Mouse (Mus musculus) liver, embryonic 12.5 days (tissue): ENCODE results near the gene Xpc. TPM values are rescaled to one million over a fixed set of nuclear protein-coding genes. Genes with fewer than 3 reads are reported as not detected.
A peak's percentile ranks its signal among the peaks of the same experiment; 100 is the strongest.

Source experiments
- ATAC-seq: fragments of 200-750 bp; cut with Nextera tagmentation; 2 replicates; pipeline ENCODE4 v1.8.0; 2017; ENCODE audit warnings: moderate number of reproducible peaks, mild to moderate bottlenecking, moderate library complexity
- H3K27ac ChIP-seq: fragments of 300-500 bp; sonication (generic); 2 replicates; pipeline ENCODE4 v1.5.1; 2016; ENCODE audit warnings: mild to moderate bottlenecking
- H3K27me3 ChIP-seq: fragments of 300-500 bp; sonication (generic); replicated peaks from 2 replicates; pipeline ENCODE4 v1.6.1; 2016; ENCODE audit warnings: mild to moderate bottlenecking, moderate library complexity
- H3K36me3 ChIP-seq: fragments of 300-500 bp; sonication (generic); 2 replicates; pipeline ENCODE4 v1.6.1; 2016; ENCODE audit warnings: mild to moderate bottlenecking, moderate library complexity
- H3K4me1 ChIP-seq: fragments of 300-500 bp; sonication (generic); 2 replicates; pipeline ENCODE4 v1.6.1; 2016
- H3K4me2 ChIP-seq: fragments of 300-500 bp; sonication (generic); 2 replicates; pipeline ENCODE4 v1.6.1; 2016; ENCODE audit warnings: mild to moderate bottlenecking, moderate library complexity
- H3K4me3 ChIP-seq: fragments of 300-500 bp; sonication (generic); 2 replicates; pipeline ENCODE4 v1.5.1; 2016; ENCODE audit warnings: mild to moderate bottlenecking, moderate library complexity
- H3K9ac ChIP-seq: fragments of 300-500 bp; sonication (generic); 2 replicates; pipeline ENCODE4 v1.6.1; 2016; ENCODE audit warnings: mild to moderate bottlenecking, moderate library complexity
- H3K9me3 ChIP-seq: fragments of 300-500 bp; sonication (generic); replicated peaks from 2 replicates; pipeline ENCODE4 v1.6.1; 2016; ENCODE audit warnings: mild to moderate bottlenecking, moderate library complexity
- WGBS: fragments of 180-500 bp; shearing (Covaris S2); methylation state at CpG from one replicate; pipeline ENCODE4 v1.1.7; 2016; ENCODE audit not compliant: insufficient replicate concordance; 5-methylcytosine and 5-hydroxymethylcytosine counted together
- polyA plus RNA-seq: library from polyadenylated mRNA; unstranded; fragments of >200 nt; fragmentation: Nextera tagmentation; extraction: Ambion mirVana; gene quantifications from 2 replicates; pipeline ENCODE4 v1.2.1, GENCODE M21; 2016

Xpc gene
- polyA plus RNA-seq, 1 experiment from 2014 or later, result 8.3 TPM

DNA sequence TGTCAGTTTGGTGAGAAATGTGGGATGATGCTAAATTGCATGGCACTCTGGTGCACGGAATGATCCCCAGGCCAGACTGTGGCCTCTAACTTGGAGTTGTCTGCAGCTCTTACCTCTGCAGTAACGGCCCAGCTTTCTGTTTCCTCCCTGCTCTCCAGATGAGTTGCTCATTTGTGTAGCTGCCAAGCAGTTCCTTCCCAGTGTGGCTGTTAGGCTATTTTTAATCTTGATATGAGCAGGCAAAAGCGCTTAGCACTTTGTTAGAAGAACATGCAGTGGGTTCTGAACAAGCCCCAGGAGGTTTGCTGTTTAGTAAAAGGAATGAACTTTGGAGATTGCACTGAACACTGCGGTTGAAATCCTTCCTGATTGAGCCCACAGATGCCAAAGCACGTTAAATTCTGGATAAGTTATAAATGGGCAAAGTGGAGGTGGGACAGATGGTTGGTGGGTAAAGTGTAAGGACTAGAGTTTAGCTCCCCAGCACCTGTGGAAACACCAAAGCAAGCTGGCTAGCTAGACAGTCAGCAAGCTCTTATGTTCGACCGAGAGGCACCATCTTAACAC is 2.8 kb upstream of the Xpc start:
- Histone ChIP-seq H3K9me3 (no peaks in the 10 kb centered on the region), H3K27me3 (no peaks in the 10 kb centered on the region), H3K4me2 (no peak overlapping the region), H3K4me3 (no peak overlapping the region), H3K4me1 (peaks cover 31% of the 10 kb centered on the region), H3K36me3 (peaks cover 65% of the 10 kb centered on the region), H3K27ac (no peak overlapping the region), H3K9ac (no peak overlapping the region)
- 84% methylated on average over 7 of the region's 7 CpGs for WGBS
- no peak for ATAC-seq

DNA sequence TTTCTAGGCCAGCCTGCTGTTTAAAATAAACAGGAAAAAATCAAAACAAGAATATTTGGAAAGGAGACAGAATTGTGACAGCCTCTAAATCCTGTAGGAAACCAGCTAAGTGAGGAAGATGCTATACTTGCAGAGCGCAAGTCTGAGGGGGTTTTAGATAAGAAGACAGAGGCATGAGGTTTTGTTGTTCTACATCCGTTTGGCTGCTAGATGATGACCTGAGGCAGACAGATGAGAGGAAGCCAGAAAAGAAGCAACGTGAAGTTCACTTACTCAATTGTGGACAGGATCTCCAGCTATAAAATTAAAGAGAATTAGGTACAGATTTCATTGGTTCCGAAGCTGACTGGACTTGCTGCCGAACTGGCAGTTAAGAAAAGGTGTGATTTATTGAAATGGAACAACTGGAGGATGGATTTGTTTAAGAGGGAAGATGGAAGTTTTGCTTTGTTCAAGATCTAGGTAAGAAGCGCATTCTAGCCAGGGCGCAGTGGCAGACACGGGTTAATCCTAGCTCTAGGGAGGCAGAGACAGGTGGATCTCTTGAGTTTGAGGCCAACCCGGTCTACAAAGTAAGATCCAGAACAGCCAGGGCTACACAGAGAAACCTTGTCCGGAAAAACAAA is 838 bp downstream of the Xpc start:
- Histone ChIP-seq H3K9ac (peak overlapping the region; percentile 69), H3K27me3 (no peaks in the 10 kb centered on the region), H3K36me3 (peaks cover 36% of the 10 kb centered on the region), H3K4me1 (peaks cover 31% of the 10 kb centered on the region), H3K27ac (0 out of 2 replicates have a peak overlapping the region, but pooled peaks have one; percentile 22), H3K4me2 (peak overlapping the region; percentile 85), H3K9me3 (no peaks in the 10 kb centered on the region), H3K4me3 (peak overlapping the region; percentile 85)
- no peak for ATAC-seq
- 15% methylated on average over 10 of the region's 10 CpGs for WGBS

DNA sequence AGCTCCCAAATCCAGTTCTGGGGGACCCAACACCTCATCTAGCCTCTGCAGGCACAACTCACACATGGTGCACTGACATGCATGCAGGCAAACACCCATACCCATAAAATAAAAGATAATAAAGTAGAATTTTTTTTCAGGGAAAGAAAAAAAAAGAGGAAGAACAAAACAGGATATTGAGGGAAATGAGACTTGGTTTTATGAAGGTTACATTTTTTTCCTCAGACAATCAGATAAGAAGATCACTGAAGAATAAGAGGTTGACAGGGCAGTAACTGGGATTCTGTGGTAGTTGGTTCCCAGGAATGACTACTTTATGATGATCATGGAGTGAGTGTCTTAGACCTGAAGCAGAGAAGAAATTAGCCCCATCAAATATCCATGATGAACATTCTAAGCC is 1.6 kb downstream of the Xpc start:
- Histone ChIP-seq H3K4me2 (0 out of 2 replicates have a peak overlapping the region, but pooled peaks have one; percentile 85), H3K27me3 (no peaks in the 10 kb centered on the region), H3K4me1 (peaks cover 32% of the 10 kb centered on the region), H3K36me3 (peaks cover 30% of the 10 kb centered on the region), H3K27ac (no peak overlapping the region), H3K9me3 (no peaks in the 10 kb centered on the region), H3K9ac (no peak overlapping the region), H3K4me3 (no peak overlapping the region)
- ATAC-seq, result no peak

DNA sequence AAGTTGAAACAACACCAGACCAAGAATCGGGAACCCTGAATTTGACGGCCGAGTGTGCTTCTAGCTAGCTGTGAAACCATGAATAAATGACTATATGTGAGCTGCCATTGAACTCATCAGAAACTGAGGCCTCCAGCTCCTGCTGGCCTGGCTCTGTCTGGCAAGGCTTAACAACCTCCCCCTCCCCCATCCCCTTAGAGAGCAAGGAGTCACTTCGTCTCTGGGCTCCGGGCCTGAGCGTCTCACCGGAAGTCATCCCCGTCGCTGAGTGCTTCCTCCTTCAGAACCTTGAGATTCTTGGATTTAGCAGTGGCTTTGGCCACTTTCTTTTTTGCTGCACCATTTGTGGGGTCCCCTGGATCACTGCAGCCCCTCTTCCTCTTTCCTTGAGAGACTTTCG is 5.5 kb downstream of the Xpc start:
- Histone ChIP-seq H3K36me3 (peaks cover 46% of the 10 kb centered on the region), H3K4me3 (no peak overlapping the region), H3K27ac (no peak overlapping the region), H3K9ac (no peak overlapping the region), H3K4me1 (peaks cover 27% of the 10 kb centered on the region), H3K9me3 (no peaks in the 10 kb centered on the region), H3K27me3 (no peaks in the 10 kb centered on the region), H3K4me2 (no peak overlapping the region)
- WGBS, result 70% methylated on average over 10 of the region's 10 CpGs
- no peak for ATAC-seq

DNA sequence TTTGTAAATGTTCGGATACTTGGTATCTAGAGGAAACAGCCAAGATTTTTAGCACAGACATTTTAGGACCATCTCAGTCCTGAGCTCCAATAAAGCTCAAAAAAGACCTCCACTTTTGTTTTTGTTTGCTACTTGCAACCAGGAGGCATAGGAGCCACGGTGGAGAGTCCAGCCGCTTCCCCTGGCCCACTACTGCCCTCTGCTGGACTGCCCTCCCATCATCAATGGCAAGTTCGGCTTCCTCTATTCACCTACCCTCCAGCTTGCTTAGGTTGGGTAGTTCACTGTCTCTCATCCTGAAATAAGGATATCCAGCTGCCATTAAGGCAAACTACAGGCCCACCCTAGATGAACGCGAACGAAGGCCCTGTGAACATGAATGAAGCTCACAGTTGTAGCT is 6.4 kb downstream of the Xpc start:
- H3K36me3 ChIP-seq, result peaks cover 55% of the 10 kb centered on the region
- H3K9ac ChIP-seq, result no peak overlapping the region
- WGBS, result 34% methylated on average over 7 of the region's 7 CpGs
- H3K27ac ChIP-seq, result no peak overlapping the region
- no peak overlapping the region for H3K4me3 ChIP-seq
- ATAC-seq, result peak; percentile 38; the same call in 1 of the 2 replicates
- no peaks in the 10 kb centered on the region for H3K9me3 ChIP-seq
- H3K27me3 ChIP-seq, result no peaks in the 10 kb centered on the region
- peaks cover 18% of the 10 kb centered on the region for H3K4me1 ChIP-seq
- no peak overlapping the region for H3K4me2 ChIP-seq

DNA sequence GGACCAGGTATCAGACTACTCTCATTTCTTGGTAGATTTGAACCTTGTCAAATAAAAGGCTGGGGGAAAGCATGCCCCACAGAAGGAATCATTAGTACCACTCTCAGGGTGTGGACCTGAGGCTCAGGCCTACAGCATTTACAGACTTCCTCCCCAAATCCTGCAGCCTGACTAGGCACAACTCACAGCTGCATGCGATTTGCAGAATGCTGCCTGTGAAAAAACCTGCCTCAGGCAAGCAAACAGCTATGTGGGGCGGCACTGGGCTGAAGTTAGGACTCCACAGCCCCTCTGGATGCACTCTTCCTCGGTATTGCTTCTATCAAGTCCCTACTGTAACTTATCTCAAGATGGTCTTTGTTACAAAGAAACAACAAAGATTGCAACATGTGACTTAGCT is 7.6 kb downstream of the Xpc start:
- 0 out of 2 replicates have a peak overlapping the region, but pooled peaks have one; percentile 30 for H3K27ac ChIP-seq
- 78% methylated on average over 3 of the region's 3 CpGs for WGBS
- peaks cover 68% of the 10 kb centered on the region for H3K36me3 ChIP-seq

DNA sequence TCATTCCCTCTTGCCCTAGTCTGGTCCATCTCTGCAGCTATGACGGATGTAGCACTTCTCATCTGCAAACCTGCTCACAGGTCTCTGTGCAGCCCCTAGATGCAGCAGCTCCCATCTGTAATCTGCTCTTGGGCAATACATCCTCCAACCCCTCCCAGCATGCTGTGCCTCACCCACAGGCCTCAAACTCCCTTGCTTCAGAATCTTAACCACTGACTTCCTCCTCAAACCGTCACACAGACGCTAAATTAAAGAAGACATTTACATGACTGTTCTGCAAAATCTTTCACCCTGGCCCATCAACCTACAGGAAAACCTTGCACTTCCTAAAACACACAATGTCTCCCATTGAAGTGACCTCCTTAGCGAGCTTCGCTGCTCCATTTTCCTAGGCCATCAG is 9.7 kb downstream of the Xpc start:
- Histone ChIP-seq H3K27me3 (no peaks in the 10 kb centered on the region), H3K9me3 (no peaks in the 10 kb centered on the region), H3K36me3 (peaks cover 86% of the 10 kb centered on the region), H3K9ac (no peak overlapping the region), H3K27ac (0 out of 2 replicates have a peak overlapping the region, but pooled peaks have one; percentile 31), H3K4me1 (0 out of 2 replicates have a peak, but pooled peaks cover 10% of the 10 kb centered on the region), H3K4me3 (no peak overlapping the region), H3K4me2 (no peak overlapping the region)
- no peak for ATAC-seq
- WGBS, result 47% methylated on average over 5 of the region's 5 CpGs

More for the DNA sequence above, 7.6 kb downstream of the Xpc start:
- no peak overlapping the region for H3K4me3 ChIP-seq
- no peak overlapping the region for H3K4me2 ChIP-seq
- ATAC-seq, result no peak
- no peaks in the 10 kb centered on the region for H3K27me3 ChIP-seq
- H3K9me3 ChIP-seq, result no peaks in the 10 kb centered on the region
- H3K9ac ChIP-seq, result no peak overlapping the region
- H3K4me1 ChIP-seq, result 0 out of 2 replicates have a peak, but pooled peaks cover 10% of the 10 kb centered on the region

DNA sequence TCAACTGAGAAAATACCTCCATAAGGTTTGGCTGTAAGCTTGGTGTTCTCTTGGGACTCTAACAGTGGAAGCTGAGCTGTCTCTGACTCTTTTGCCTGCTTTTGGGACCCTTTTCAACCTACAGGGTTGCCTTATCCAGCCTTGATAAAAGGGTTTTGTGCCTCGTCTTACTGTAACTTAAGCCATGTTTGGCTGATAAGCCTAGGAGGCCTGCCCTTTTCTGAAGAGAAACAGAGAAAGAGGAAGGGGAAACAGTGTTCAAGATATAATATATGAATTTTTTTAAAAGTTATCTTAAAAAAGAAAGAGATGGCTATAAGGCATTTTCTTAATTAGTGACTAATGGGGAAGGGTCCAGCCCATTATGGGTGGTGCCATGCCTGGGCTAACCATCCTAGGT is 12.4 kb downstream of the Xpc start:
- Histone ChIP-seq H3K9me3 (no peaks in the 10 kb centered on the region), H3K9ac (no peak overlapping the region), H3K27ac (no peak overlapping the region), H3K36me3 (peaks cover 96% of the 10 kb centered on the region), H3K4me2 (no peak overlapping the region), H3K4me3 (no peak overlapping the region), H3K27me3 (no peaks in the 10 kb centered on the region), H3K4me1 (0 out of 2 replicates have a peak, but pooled peaks cover 7% of the 10 kb centered on the region)
- no peak for ATAC-seq
- 48% methylated on average over 1 of the region's 1 CpGs for WGBS

DNA sequence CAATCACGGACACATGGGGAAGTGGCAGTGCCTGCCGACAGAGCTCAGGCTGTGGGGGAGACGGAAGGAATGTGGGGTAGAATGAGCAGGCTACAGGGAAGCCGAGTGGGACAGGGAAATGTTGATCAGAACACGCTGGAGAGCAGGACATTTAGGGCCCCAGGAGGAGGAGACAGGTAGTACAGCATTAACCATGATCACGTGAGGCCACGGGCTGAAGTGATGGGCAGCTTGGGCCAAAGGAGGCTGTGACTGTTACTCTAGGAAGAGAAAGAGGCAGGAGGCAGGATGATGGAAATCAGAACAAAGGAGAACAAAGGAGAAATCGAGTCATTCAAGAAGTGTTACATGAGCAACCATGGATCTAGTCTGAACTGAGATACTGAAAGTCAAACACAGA is 21.2 kb downstream of the Xpc start:
- Histone ChIP-seq H3K4me1 (no peaks in the 10 kb centered on the region), H3K9ac (no peak overlapping the region), H3K27ac (no peak overlapping the region), H3K9me3 (no peaks in the 10 kb centered on the region), H3K36me3 (peaks cover 83% of the 10 kb centered on the region), H3K27me3 (no peaks in the 10 kb centered on the region), H3K4me2 (no peak overlapping the region), H3K4me3 (no peak overlapping the region)
- WGBS, result 75% methylated on average over 8 of the region's 8 CpGs
- ATAC-seq, result no peak

DNA sequence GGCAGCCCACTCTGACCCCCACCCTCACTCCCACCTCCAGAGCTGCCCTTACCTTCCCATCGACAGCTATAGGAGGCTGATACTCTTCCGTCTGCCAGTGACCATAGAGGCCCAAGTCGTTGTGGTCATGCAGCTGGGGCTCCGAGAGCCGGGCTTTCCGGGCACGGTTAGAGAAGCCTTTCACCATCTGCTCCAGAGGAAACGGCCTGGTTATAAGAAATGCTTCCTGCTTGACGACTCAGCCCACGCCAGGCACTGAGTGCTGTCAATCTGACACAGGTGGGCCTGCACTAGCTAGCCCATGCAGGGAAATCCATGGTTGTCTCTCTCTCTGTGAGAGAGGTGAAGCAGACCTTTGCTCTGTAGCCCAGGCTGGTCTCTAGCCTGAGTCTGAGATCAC is 22.6 kb downstream of the Xpc start:
- Histone ChIP-seq H3K9me3 (no peaks in the 10 kb centered on the region), H3K27ac (no peak overlapping the region), H3K27me3 (no peaks in the 10 kb centered on the region), H3K4me2 (no peak overlapping the region), H3K36me3 (peaks cover 78% of the 10 kb centered on the region), H3K4me1 (0 out of 2 replicates have a peak, but pooled peaks cover 5% of the 10 kb centered on the region), H3K4me3 (no peak overlapping the region), H3K9ac (no peak overlapping the region)
- no peak; the same call in 1 of the 2 replicates for ATAC-seq
- WGBS, result 62% methylated on average over 10 of the region's 10 CpGs

DNA sequence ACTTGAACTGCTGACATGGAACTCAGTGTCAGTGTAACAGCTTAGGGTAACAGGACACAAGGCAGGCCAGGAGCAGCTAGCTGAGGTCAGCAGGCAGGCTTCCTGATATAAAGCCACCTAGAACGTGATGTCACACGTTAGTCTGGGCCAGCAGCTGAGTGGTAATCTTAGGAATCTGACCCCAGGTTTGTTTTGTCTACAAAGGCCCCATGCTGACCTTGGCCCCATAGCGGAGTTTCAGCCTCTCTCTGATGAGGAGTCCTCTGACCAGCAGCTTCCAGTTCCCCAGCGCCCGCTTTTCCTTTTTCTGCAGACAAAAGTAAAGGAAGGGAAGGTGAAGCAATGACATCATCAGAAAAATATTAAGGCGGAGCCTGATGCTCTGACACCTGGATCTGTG is 24.7 kb downstream of the Xpc start:
- Histone ChIP-seq H3K4me2 (no peak overlapping the region), H3K27me3 (no peaks in the 10 kb centered on the region), H3K4me1 (0 out of 2 replicates have a peak, but pooled peaks cover 5% of the 10 kb centered on the region), H3K36me3 (peaks cover 78% of the 10 kb centered on the region), H3K27ac (no peak overlapping the region), H3K9me3 (no peaks in the 10 kb centered on the region), H3K4me3 (no peak overlapping the region), H3K9ac (no peak overlapping the region)
- WGBS, result 72% methylated on average over 6 of the region's 6 CpGs
- ATAC-seq, result no peak

DNA sequence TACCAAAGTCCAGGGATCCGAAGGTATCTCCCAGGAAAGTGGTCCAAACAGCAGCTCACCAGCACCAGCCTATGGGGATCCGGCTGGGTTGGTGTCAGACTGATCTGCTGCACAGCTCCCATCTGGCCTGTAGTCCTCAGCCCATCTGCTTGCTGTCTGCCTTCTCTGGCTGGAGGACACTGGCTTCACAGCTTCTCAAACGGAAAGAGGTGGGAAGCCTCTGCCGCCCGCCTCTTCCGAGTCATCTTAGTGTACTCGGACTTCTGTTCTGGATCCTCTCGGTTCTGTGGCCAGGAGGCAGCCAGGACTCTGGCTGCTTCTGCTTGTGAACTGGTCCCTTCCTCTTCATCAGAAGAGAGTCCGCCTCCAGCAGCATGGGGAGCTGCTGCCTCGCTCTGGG is 25.8 kb downstream of the Xpc start:
- Histone ChIP-seq H3K27me3 (no peaks in the 10 kb centered on the region), H3K36me3 (peaks cover 78% of the 10 kb centered on the region), H3K4me2 (no peak overlapping the region), H3K9ac (no peak overlapping the region), H3K4me1 (0 out of 2 replicates have a peak, but pooled peaks cover 5% of the 10 kb centered on the region), H3K27ac (no peak overlapping the region), H3K9me3 (no peaks in the 10 kb centered on the region), H3K4me3 (no peak overlapping the region)
- no peak for ATAC-seq
- WGBS, result 72% methylated on average over 10 of the region's 10 CpGs
